Mouse (Mus musculus) cerebellum, adult 11-12 months (tissue): Measurements from ENCODE around the gene Olfr23.
"Not testable (repeated sequence)": the region's sequence is repeated elsewhere in the genome, so short reads cannot be mapped to it uniquely, and the experiment has no call there.

ENCODE experiments used
- DNase-seq: peaks from one replicate; pipeline ENCODE4 v3.0.0; 2022

The Olfr23 gene

GRCm38 (mm10) chr11:73936377-73936776 lies at the start of gene Olfr23:
Gene Olfr23, plus strand, starts transcription at chr11:73936677.
- DNase-seq: no peak

DNA sequence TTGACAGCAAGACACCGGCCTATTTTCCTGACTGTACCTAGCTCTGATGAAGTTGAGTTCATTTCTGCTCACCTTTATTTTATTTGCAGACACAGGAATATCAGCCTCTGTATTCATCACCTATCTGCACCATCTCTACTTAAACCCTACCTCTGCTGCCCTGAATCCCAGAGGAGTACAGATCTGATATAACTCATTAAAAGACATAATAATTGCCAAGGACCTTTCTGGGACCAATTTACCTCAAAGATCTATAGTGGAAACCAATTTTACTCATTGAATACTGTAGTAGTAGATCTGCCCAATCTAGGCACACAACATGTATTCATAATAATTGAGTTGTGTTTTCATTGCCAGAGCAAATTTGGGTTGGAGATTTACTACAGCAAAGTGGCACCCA lies 45.8 kb upstream of the Olfr23 start, which contains the start of gene Olfr394:
Gene Olfr394 (minus strand): TSS at position 101 of the 400 bp plus-strand sequence.
- no peak for DNase-seq

- not testable (repeated sequence) for DNase-seq
Measured at GRCm38 (mm10) chr11:73909199-73909598, 27.3 kb upstream of the Olfr23 start, which contains the start of gene Olfr395. Gene Olfr395, minus strand, starts transcription at chr11:73909299.

DNA sequence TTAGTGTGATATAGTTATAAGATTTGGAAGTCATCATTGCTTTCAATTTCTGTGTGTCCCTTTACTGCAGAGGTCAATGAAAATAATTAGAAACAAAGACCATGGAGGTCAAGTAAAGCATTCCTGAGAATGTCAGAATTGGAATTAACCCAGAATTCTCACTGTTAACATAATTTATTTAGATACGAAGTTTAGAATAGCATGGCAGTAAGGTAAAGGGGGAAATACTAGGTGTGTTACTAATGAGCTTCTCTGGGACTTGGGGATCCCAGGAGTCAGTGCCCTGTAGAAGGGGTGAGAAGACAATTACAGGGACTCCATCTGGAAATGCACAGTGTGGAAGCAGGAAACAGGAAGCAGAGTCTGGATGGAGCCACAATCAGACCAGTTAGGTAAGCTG lies 24.0 kb downstream of the Olfr23 start, which contains the start of gene Olfr397:
Gene Olfr397 (plus strand): TSS at position 301 of the 400 bp plus-strand sequence.
- DNase-seq: no peak

DNA sequence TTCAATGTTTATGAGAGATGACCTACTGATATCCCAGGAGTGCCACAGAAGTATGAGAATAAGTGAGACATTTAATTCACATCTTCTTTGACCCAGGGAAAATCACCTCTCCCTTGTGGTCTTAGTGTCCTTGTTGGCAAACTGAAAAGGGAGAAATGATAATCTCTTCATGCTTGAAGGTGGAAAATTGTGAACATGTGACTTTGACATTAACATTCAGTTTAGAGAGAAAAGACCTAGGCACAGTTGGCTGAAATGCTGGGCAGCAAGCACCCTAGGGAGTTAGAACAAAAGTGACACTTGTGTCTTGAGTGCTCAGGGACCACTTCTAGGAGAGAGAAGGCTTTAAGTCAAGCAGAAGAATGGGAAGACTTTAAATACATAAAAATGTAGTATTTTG lies 53.8 kb downstream of the Olfr23 start, which contains the start of gene Olfr398:
Gene Olfr398 (minus strand): TSS at position 101 of the 400 bp plus-strand sequence.
- DNase-seq: no peak
